Mouse (Mus musculus) bone marrow, adult 2 months (tissue): ENCODE data around the gene Nr1d1.

Source experiments
- CTCF ChIP-seq: fragments of 200-500 bp; IDR thresholded peaks from 2 replicates; pipeline ENCODE4 v1.5.1; 2011; ENCODE audit warnings: low read length, control low read depth; ENCODE audit not compliant: control insufficient read depth, insufficient read depth
- POLR2A ChIP-seq: fragments of 200-500 bp; IDR thresholded peaks from 2 replicates; pipeline ENCODE4 v1.6.1; 2011; ENCODE audit warnings: low read depth, mild to moderate bottlenecking, control low read depth, low read length, borderline replicate concordance; ENCODE audit not compliant: control insufficient read depth

GRCm38 (mm10) chr11:98721458-98722226 is 53.5 kb downstream of the Nr1d1 start:
- TF ChIP-seq CTCF (no peak), POLR2A (no peak)
